Mouse (Mus musculus) brain, embryonic 14.5 days (tissue): ENCODE measurements around the gene Il1rap. TPM values are rescaled to one million over a fixed set of nuclear protein-coding genes. Genes with fewer than 3 reads are reported as not detected.
A peak's percentile ranks its signal among the peaks of the same experiment; 100 is the strongest.

Source experiments
- DNase-seq: peaks from one replicate; pipeline ENCODE4 v3.0.0-alpha.2; 2011; ENCODE audit warnings: low read depth
- CTCF ChIP-seq: fragments of 200-500 bp; IDR thresholded peaks from 2 replicates; pipeline ENCODE4 v1.5.1; 2012; ENCODE audit warnings: inconsistent platforms, mild to moderate bottlenecking, moderate library complexity, borderline replicate concordance; ENCODE audit not compliant: insufficient read depth, insufficient read length; ENCODE audit errors: extremely low read depth
- POLR2A ChIP-seq: fragments of 200-500 bp; IDR thresholded peaks from 2 replicates; pipeline ENCODE4 v1.6.1; 2012; ENCODE audit warnings: mild to moderate bottlenecking, inconsistent platforms, borderline replicate concordance; ENCODE audit not compliant: poor library complexity, insufficient read depth, insufficient read length, severe bottlenecking; ENCODE audit errors: extremely low read depth
- polyA plus RNA-seq: library from polyadenylated mRNA; depleted of rRNA; stranded (reverse); fragments of >200 nt; gene quantifications from 2 replicates; pipeline ENCODE4 v1.2.3, GENCODE M21; 2012

Gene Il1rap
- polyA plus RNA-seq, 1 experiment = 6.7 TPM

DNA sequence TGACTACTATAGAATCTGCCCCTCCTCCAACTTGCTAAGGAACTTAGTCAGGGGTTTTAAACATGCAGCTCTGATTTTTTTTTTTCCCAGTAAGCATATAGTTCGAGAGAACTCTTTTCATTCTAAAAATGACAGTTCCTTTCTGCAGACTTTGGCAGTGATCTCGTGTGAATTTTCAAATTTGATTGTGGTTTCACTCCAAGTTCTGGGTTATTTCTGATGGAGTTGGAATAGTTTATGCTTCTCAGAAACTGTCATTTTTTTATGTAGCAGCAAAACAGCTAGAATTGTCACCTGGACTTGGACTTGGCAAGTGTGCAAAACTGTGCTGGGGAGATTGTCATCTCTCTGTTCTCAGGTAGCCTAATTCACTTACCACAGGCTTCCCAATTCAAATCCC is 53.3 kb downstream of the Il1rap start:
- DNase-seq = no peak
- TF ChIP-seq CTCF = no peak
- no peak for TF ChIP-seq POLR2A

GRCm38 (mm10) chr16:26643077-26643476 is 61.6 kb downstream of the Il1rap start:
- no peak for DNase-seq
- no peak for TF ChIP-seq CTCF
- TF ChIP-seq POLR2A = no peak

GRCm38 (mm10) chr16:26646066-26646465 is 64.6 kb downstream of the Il1rap start:
- DNase-seq = no peak
- TF ChIP-seq POLR2A (no peak), CTCF (no peak)

GRCm38 (mm10) chr16:26647036-26647435 is 65.5 kb downstream of the Il1rap start:
- no peak for DNase-seq
- TF ChIP-seq POLR2A (no peak), CTCF (no peak)

GRCm38 (mm10) chr16:26662722-26663436 is 81.4 kb downstream of the Il1rap start:
- DNase-seq = peak; percentile 91
- TF ChIP-seq CTCF = no peak

GRCm38 (mm10) chr16:26666401-26666800 is 84.9 kb downstream of the Il1rap start:
- TF ChIP-seq POLR2A (no peak), CTCF (no peak)
- no peak for DNase-seq

DNA sequence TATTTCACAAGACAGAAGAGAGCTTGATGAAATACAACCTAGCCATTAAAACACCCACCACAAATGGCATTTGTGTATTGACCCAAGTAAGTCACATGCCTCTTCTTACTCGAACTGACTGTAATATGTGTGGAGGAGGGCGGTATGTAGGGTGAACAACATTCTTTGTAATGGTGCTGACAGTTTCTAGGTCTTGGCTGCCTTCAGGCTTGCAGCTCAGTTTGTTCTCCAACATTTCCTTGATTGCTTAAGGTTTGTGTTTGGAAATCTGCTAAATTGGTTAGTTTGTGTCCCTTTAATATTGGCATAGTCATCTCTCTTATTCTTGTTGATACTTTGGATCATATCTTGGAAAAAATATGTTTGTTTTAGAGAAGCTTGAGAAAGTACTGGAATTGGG is 87.6 kb downstream of the Il1rap start:
- TF ChIP-seq CTCF = no peak
- TF ChIP-seq POLR2A = no peak
- no peak for DNase-seq

- TF ChIP-seq POLR2A (no peak), CTCF (no peak)
- DNase-seq = no peak
Measured at GRCm38 (mm10) chr16:26680381-26680780, 98.9 kb downstream of the Il1rap start.

GRCm38 (mm10) chr16:26689771-26690170 is 108.3 kb downstream of the Il1rap start:
- TF ChIP-seq POLR2A (no peak), CTCF (no peak)
- DNase-seq = peak; percentile 22

- DNase-seq = peak; percentile 15
- TF ChIP-seq CTCF (no peak), POLR2A (no peak)
Measured at GRCm38 (mm10) chr16:26691294-26691693, 109.8 kb downstream of the Il1rap start.

- TF ChIP-seq POLR2A (no peak), CTCF (no peak)
- DNase-seq = no peak
Measured at GRCm38 (mm10) chr16:26698076-26698475, 116.6 kb downstream of the Il1rap start.

DNA sequence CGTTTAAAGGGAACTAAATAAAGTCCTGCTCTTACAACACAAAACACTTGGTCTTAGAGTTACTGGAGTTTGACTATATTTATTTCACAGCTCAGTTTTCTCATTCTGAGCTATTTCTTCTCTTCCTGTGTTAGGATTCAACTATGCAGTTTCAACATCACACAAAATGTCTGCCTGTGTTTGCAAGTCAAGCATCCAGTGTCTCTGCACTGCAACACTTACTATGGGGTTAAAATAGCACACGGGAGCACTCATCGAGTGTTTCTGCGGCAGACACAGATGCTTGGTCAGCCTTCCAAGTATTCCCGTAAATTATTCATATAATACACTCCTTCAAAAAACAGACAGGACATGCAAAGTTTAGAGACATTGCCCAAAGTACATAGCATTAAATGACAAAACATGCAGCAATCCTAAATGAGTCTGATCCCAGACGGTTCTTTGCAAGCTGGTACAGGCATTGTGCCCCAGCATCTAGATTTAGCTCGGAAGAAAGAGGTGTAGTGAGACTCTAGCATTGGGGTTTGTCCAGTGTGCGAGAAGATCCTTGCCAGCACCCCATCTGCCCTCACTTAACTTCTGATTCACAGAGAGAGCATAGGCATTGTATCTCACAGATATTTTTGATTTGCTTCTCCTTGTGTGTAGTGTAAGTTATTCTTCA is 119.1 kb downstream of the Il1rap start:
- no peak for DNase-seq
- TF ChIP-seq POLR2A (no peak), CTCF (no peak)

DNA sequence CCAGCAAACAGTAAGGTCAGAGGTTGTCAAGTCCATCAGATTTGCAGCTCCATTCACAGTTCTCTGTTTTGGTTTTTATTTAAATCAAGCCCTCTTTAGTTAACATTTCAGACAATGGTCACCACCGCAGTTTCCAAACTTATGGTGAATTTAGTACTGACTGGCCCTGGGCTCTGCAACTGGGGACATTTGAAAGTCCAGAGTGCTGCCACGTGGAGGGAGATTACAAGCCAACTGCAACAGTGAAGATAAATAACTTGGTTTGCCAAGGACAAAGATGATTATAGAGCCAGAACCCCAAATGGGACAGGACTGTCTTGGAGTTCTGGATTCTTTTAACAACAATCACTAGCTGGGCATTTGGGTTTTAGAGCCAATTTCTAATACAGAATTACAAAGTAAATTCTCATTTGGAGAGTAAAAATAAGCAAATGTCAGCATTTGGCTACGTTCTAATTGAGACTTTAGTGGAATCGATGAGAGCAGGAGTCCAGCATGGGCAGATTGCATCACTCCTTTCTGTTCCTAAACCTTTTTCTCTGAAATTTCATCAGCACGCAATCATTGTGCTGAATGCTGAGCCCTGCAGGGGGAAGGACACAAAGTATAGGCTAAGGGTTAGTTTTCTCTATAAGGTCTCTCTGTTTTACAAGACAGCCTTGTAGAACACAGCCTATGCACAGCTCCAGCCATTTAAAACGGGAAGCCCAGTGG is 124.3 kb downstream of the Il1rap start:
- TF ChIP-seq POLR2A (no peak), CTCF (no peak)
- no peak for DNase-seq
